Mouse (Mus musculus) gastrocnemius, adult 2 months (tissue): ENCODE measurements around the gene Rnf40. TPM values are rescaled to one million over a fixed set of nuclear protein-coding genes. Genes with fewer than 3 reads are reported as not detected.
"Not testable (repeated sequence)": the region's sequence is repeated elsewhere in the genome, so short reads cannot be mapped to it uniquely, and the experiment has no call there.

Experiments
- DNase-seq: peaks from one replicate; pipeline ENCODE4 v3.0.0; 2022
- H3K27ac ChIP-seq: fragments of 200-600 bp; 2 replicates; pipeline ENCODE4 v1.8.1; 2022; ENCODE audit warnings: mild to moderate bottlenecking
- H3K4me3 ChIP-seq: fragments of 200-600 bp; 2 replicates; pipeline ENCODE4 v1.8.1; 2022; ENCODE audit warnings: mild to moderate bottlenecking, moderate library complexity
- CTCF ChIP-seq: fragments of 200-600 bp; IDR thresholded peaks from 2 replicates; pipeline ENCODE4 v1.8.1; 2022; ENCODE audit warnings: antibody characterized with exemption, mild to moderate bottlenecking, moderate library complexity
- intact Hi-C: fragments of 180-260 bp; cut with DNase I; formaldehyde crosslinking; loops from one replicate; pipeline ENCODE4 v1.15.1; 2025
- total RNA-seq, 2 experiments: library from RNA; stranded (reverse); gene quantifications; 2 replicates each; pipeline ENCODE4 v1.2.3; 2021

The Rnf40 gene
- total RNA-seq, 2 experiments from 2014 or later: 33.3 to 34.6 TPM

DNA sequence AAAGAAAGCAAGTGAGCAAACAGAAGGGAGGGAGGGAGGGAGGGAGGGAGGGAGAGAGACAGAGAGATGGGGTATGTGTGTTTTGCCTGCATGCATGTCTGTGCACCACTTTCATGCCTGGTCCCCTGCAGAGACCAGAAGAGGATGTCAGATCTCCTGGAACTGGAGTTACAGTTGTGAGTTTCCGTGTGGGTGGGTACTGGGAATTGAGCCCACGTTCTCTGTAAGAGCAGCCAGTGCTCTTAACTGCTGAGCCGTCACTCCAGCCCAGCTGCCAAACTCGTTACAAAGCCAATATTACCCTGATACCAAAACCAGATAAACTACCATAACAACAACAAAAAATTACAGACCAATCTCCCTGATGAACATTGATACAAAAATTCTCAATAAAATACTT is 52.7 kb downstream of the Rnf40 start:
- TF ChIP-seq CTCF: no peak
- no peak overlapping the region for H3K4me3 ChIP-seq
- peak; percentile 32 for DNase-seq
- intact Hi-C loops: no loop called here
- no peak overlapping the region; the same call in 1 of the 2 replicates for H3K27ac ChIP-seq

DNA sequence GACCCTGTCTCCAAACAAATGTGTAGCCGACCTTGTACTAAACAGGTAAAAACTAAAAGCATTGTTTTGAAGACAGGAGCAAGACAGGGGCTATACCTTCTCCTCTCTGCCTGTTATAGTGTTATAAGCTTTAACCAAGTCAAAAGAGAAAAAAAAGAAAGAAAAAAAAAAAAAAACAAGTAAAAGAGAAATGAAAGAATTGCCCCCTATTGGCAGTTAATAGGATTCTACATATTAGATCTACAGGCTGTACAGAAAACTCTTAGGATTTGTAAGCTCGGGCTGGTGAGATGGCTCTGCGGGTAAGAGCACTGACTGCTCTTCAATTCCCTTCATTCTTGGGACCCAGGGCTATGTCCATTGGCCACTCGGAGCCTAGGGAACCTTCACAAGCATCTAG is 53.7 kb downstream of the Rnf40 start:
- no peak for TF ChIP-seq CTCF
- DNase-seq: no peak
- intact Hi-C loops: no loop called here
- H3K4me3 ChIP-seq: no peak overlapping the region
- H3K27ac ChIP-seq: no peak overlapping the region

DNA sequence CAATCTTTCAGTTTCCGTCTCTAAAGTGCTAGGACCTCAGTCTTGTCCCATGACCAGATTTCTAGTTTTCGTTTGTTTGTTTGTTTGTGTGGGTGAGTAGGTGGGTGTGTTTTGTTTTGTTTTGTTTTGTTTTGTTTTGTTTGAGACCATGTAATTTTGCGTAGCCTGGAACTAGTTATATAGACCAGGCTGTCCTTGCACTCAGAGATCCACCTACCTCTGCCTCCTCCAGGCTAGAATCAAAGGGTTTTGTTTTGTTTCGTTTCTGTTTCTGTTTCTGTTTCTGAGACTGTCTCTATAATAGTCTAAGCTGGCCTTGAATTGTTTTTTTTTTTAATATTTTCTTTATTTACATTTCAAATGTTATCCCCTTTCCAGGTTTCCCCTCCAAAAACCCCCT is 57.8 kb downstream of the Rnf40 start:
- H3K4me3 ChIP-seq: no peak overlapping the region
- no peak for DNase-seq
- intact Hi-C loops: no loop called here
- H3K27ac ChIP-seq: no peak overlapping the region
- no peak for TF ChIP-seq CTCF

DNA sequence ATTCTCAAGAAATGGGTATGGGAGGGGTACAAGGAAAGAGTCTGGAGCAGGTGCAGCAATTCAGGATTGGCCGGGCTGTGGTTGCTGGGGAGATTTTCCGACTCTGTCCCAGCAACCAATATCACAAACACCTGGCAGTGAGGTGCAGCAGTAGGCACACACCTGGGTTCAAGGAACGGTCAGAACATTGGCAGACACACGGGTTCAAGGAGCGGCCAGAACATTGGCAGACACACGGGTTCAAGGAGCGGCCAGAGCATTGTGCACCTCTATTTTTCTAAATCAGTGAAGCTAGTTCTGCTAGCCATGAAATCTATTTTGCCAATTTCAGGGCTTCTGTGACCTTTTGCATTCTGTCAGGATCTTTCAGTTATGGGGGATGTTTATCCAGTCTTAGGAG is 59.0 kb downstream of the Rnf40 start:
- intact Hi-C loops, H3K4me3 ChIP-seq, DNase-seq, H3K27ac ChIP-seq: not testable (repeated sequence)

DNA sequence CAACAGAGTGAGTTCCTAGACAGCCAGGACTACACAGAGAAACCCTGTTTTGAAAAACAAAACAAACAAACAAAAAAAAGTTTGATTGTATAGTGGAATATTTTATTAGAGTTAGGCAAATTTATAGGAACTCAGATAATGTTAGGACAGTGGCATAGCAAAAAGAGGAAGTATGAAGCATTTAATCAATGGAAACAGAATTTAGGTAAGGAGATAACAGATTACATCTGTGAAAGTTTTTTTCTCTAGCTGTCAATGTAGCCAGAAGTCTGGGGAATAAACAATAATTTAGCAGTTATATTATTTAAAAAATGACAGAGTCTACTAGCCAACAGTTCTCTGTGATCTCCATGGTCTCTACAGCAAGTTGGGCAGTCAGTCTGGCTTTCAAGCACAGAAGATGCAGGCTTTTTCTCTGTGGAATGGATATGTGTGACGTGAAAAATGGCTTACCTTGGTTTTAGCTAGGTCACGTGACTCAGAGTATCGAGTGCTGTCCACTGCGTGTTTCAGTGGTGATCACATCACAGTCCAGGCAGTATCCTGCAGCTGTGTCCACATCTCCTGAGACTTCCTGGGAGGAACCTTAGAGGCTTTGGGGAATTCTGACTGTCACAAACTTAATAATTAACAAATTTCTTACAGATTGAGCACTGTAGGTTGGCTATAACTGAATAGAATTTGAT is 60.1 kb downstream of the Rnf40 start:
- TF ChIP-seq CTCF: no peak
- Histone ChIP-seq H3K4me3 (no peak overlapping the region), H3K27ac (no peak overlapping the region)
- intact Hi-C loops: no loop called here
- no peak for DNase-seq

DNA sequence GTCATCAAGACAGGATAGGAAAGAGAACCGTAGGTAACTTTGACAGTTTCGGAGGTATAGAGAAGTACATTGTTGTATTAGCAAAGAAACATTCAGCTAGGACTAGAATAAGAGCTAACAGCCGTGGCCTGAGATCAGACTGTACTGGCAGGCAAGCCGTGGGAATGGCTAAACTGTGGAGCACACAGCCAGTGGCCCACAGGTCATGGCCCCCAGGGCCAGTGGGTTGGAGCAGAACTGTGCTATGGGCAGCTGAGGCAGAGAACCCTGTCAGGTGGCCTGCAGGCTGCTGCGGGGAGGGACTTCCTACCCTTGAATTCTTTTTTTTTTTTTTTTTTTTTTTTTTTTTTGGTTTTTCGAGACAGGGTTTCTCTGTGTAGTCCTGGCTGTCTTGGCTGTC is 60.6 kb downstream of the Rnf40 start:
- intact Hi-C loops: no loop called here
- no peak for TF ChIP-seq CTCF
- no peak for DNase-seq
- Histone ChIP-seq H3K4me3 (no peak overlapping the region), H3K27ac (no peak overlapping the region)

DNA sequence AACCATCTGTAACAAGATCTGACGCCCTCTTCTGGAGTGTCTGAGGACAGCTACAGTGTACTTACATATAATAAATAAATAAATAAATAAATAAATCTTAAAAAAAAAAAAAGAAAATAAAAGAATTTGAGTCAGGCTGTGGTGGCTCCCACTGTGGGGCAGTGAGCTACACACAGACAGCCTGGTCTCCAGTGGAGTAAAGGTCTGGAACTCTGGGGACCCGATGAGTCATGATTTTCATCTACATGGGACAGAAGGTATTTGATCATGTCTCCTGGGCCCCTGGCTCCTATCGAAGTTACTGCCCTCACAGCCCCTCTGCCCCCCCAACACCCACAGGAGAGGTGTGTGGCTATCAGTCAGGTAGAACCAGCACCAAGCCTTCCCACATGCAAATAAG is 63.1 kb downstream of the Rnf40 start:
- intact Hi-C loops: no loop called here
- no peak overlapping the region for H3K4me3 ChIP-seq
- no peak overlapping the region for H3K27ac ChIP-seq
- no peak for DNase-seq
- TF ChIP-seq CTCF: no peak

DNA sequence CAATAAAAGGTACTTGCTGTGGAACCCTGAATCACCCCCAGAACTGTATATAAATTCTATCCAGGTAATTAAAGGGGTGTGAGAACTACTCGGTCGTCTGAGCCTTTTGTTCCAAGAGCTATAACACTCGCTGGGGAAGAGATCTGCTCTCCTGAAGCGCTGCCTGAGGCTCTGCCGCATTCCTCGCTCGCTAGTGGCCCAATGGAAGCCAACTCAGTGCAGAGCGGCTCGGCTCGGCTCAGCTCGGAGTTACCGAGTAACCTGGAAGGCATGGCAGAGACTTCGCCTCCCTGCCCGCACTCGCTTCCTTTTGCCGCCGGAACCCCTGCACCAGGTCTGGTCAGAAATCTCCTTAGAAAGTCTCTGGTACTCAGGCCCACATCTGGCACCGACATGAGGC is 63.5 kb downstream of the Rnf40 start:
- Histone ChIP-seq H3K4me3 (no peak overlapping the region), H3K27ac (no peak overlapping the region)
- no peak for DNase-seq
- no peak for TF ChIP-seq CTCF
- intact Hi-C loops: no loop called here

DNA sequence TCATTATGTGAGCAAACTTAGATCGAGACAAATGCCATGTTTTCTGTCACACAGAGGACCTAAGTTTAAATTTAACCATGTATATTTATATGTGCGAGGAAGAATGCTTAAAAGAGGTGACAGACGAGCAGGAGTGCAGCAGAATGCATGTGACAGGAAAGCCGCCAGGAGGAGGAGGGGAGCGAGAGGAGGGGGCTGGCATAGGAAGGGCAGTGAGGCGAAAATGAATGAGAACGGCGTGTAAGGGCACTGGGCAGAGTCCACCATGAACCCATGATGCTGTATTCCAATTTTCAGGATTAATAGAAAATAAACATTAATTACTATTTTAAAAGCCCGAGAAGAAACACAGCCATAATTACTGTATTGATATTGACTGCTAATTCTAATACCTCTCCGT is 65.8 kb downstream of the Rnf40 start:
- Histone ChIP-seq H3K27ac (no peak overlapping the region), H3K4me3 (no peak overlapping the region)
- TF ChIP-seq CTCF: no peak
- intact Hi-C loops: no loop called here
- no peak for DNase-seq

Other genes starting within 250 kb of the Rnf40 start
- 10 to 100 TPM; 35.2 to 38.9 TPM for gene Zfp768, start 243.2 kb upstream of the Rnf40 start, total RNA-seq
- 1 to 10 TPM; 3.7 to 3.8 TPM for gene Zfp747, start 212.7 kb upstream of the Rnf40 start, total RNA-seq
- gene 9130019O22Rik, start 201.6 kb upstream of the Rnf40 start, total RNA-seq: 1 to 10 TPM; 1.6 to 2.4 TPM
- 1 to 10 TPM; 1.2 to 1.3 TPM for gene E430018J23Rik, start 195.1 kb upstream of the Rnf40 start, total RNA-seq
- 1 to 10 TPM; 1.7 to 2.5 TPM for gene Zfp764, start 181.9 kb upstream of the Rnf40 start, total RNA-seq
- 1 to 10 TPM; 1.5 to 2.1 TPM for gene Zfp688, start 166.7 kb upstream of the Rnf40 start, total RNA-seq
- gene Zfp689, start 139.6 kb upstream of the Rnf40 start, total RNA-seq: 1 to 10 TPM in 1 of 2 experiments, under 1 TPM in 1; 0.71 to 1.3 TPM
- gene Prr14, start 129.2 kb upstream of the Rnf40 start, total RNA-seq: 10 to 100 TPM; 19.3 to 20.9 TPM
- 10 to 100 TPM; 24.1 to 24.7 TPM for gene Fbrs, start 109.6 kb upstream of the Rnf40 start, total RNA-seq
- 10 to 100 TPM; 47.5 to 50.4 TPM for gene Srcap, start 76.8 kb upstream of the Rnf40 start, total RNA-seq
- 1 to 10 TPM; 5.3 to 5.5 TPM for gene Gm42715, start 69.2 kb upstream of the Rnf40 start, total RNA-seq
- not detected for gene Tmem265, start 27.4 kb upstream of the Rnf40 start, total RNA-seq
- gene Phkg2, start 15.4 kb upstream of the Rnf40 start, total RNA-seq: 10 to 100 TPM in 1 of 2 experiments, 1 to 10 TPM in 1; 8.3 to 10.8 TPM
- 1 to 10 TPM; 1.7 to 2.4 TPM for gene Ccdc189, start 172 bp upstream of the Rnf40 start, total RNA-seq
- gene Zfp629, start 27.0 kb downstream of the Rnf40 start, total RNA-seq: 1 to 10 TPM; 9.3 TPM
- 10 to 100 TPM; 26.7 to 32.9 TPM for gene Bcl7c, start 120.2 kb downstream of the Rnf40 start, total RNA-seq
- gene Ctf1, start 124.0 kb downstream of the Rnf40 start, total RNA-seq: 10 to 100 TPM; 16.8 to 18.1 TPM
- gene Ctf2, start 143.4 kb downstream of the Rnf40 start, total RNA-seq: not detected
- 1 to 10 TPM; 1.2 to 2.0 TPM for gene Fbxl19, start 155.8 kb downstream of the Rnf40 start, total RNA-seq
- 10 to 100 TPM; 10.1 to 11.7 TPM for gene Orai3, start 181.0 kb downstream of the Rnf40 start, total RNA-seq
- gene Setd1a, start 187.9 kb downstream of the Rnf40 start, total RNA-seq: 10 to 100 TPM; 15.3 to 20.8 TPM
- gene Gm49388, start 196.8 kb downstream of the Rnf40 start, total RNA-seq: 1 to 10 TPM; 1.9 to 2.1 TPM
- gene Hsd3b7, start 211.8 kb downstream of the Rnf40 start, total RNA-seq: 1 to 10 TPM; 4.7 to 6.2 TPM
- 10 to 100 TPM; 55.4 to 59.0 TPM for gene Stx4a, start 235.5 kb downstream of the Rnf40 start, total RNA-seq
- gene Stx1b, start 235.8 kb downstream of the Rnf40 start, total RNA-seq: 1 to 10 TPM; 1.0 TPM